Mouse (Mus musculus): Measurements from ENCODE around the gene Top2b. TPM values are rescaled to one million over a fixed set of nuclear protein-coding genes. Genes with fewer than 3 reads are reported as not detected.

Top2b gene
- polyA plus RNA-seq, 1 experiment from 2014 or later: 173 TPM

GRCm38 (mm10) chr14:16431941-16432499, 67.0 kb downstream of the Top2b start:
- H3K9me3 ChIP-seq: no peaks in the 10 kb centered on the region
- H3K4me2 ChIP-seq (replicated peaks): no peak overlapping the region
- no peak for ATAC-seq (ENCODE audit: low FRiP score, low read depth)
- 82% methylated on average over 4 of the region's 4 CpGs for WGBS
- H3K4me1 ChIP-seq: no peaks in the 10 kb centered on the region
- H3K4me3 ChIP-seq: no peak overlapping the region
- no peaks in the 10 kb centered on the region for H3K27me3 ChIP-seq
- no peak overlapping the region for H3K9ac ChIP-seq (replicated peaks)
- H3K36me3 ChIP-seq: peaks cover 41% of the 10 kb centered on the region
- H3K27ac ChIP-seq (replicated peaks): no peak overlapping the region

GRCm38 (mm10) chr14:16432550-16432949, 67.6 kb downstream of the Top2b start:
- no peak overlapping the region for H3K4me2 ChIP-seq (replicated peaks)
- no peak overlapping the region for H3K27ac ChIP-seq (replicated peaks)
- H3K4me1 ChIP-seq: no peaks in the 10 kb centered on the region
- H3K9ac ChIP-seq (replicated peaks): no peak overlapping the region
- no peak overlapping the region for H3K4me3 ChIP-seq
- peaks cover 45% of the 10 kb centered on the region for H3K36me3 ChIP-seq
- no peak for ATAC-seq (ENCODE audit: low FRiP score, low read depth)
- 94% methylated on average over 3 of the region's 3 CpGs for WGBS
- no peaks in the 10 kb centered on the region for H3K27me3 ChIP-seq
- H3K9me3 ChIP-seq: no peaks in the 10 kb centered on the region

GRCm38 (mm10) chr14:16433206-16433605, 68.2 kb downstream of the Top2b start:
- Histone ChIP-seq H3K4me3 (no peak overlapping the region), H3K9me3 (no peaks in the 10 kb centered on the region), H3K27me3 (no peaks in the 10 kb centered on the region), H3K4me1 (no peaks in the 10 kb centered on the region), H3K9ac (replicated peaks) (no peak overlapping the region), H3K4me2 (replicated peaks) (no peak overlapping the region), H3K36me3 (peaks cover 45% of the 10 kb centered on the region), H3K27ac (replicated peaks) (no peak overlapping the region)
- 92% methylated on average over 2 of the region's 2 CpGs for WGBS
- ATAC-seq (ENCODE audit: low FRiP score, low read depth): no peak

GRCm38 (mm10) chr14:16434396-16435171, 69.6 kb downstream of the Top2b start:
- Histone ChIP-seq H3K36me3 (peaks cover 40% of the 10 kb centered on the region), H3K27me3 (no peaks in the 10 kb centered on the region), H3K9ac (replicated peaks) (no peak overlapping the region), H3K4me1 (no peaks in the 10 kb centered on the region), H3K4me3 (no peak overlapping the region), H3K4me2 (replicated peaks) (no peak overlapping the region), H3K27ac (replicated peaks) (no peak overlapping the region), H3K9me3 (no peaks in the 10 kb centered on the region)
- WGBS: 59% methylated on average over 3 of the region's 3 CpGs
- ATAC-seq (ENCODE audit: low FRiP score, low read depth): peak; percentile 31; the same call in 1 of the 2 replicates

GRCm38 (mm10) chr14:16437386-16437785, 72.4 kb downstream of the Top2b start:
- Histone ChIP-seq H3K4me2 (replicated peaks) (no peak overlapping the region), H3K27ac (replicated peaks) (no peak overlapping the region), H3K9ac (replicated peaks) (no peak overlapping the region), H3K27me3 (no peaks in the 10 kb centered on the region), H3K36me3 (peaks cover 23% of the 10 kb centered on the region), H3K9me3 (no peaks in the 10 kb centered on the region), H3K4me3 (no peak overlapping the region), H3K4me1 (no peaks in the 10 kb centered on the region)
- 95% methylated on average over 4 of the region's 4 CpGs for WGBS
- ATAC-seq (ENCODE audit: low FRiP score, low read depth): no peak

- peak; percentile 24; the same call in 1 of the 2 replicates for ATAC-seq (ENCODE audit: low FRiP score, low read depth)
- Histone ChIP-seq H3K4me1 (no peaks in the 10 kb centered on the region), H3K4me2 (replicated peaks) (no peak overlapping the region), H3K9me3 (no peaks in the 10 kb centered on the region), H3K9ac (replicated peaks) (no peak overlapping the region), H3K27me3 (no peaks in the 10 kb centered on the region), H3K4me3 (no peak overlapping the region), H3K36me3 (peaks cover 16% of the 10 kb centered on the region; the same call in 1 of the 2 replicates), H3K27ac (replicated peaks) (0 out of 2 replicates have a peak overlapping the region, but pooled peaks have one; percentile 2)
- 75% methylated on average over 6 of the region's 6 CpGs for WGBS
These were observed 74.6 kb downstream of the Top2b start for GRCm38 (mm10) chr14:16439385-16440126.

GRCm38 (mm10) chr14:16444859-16445258, 79.9 kb downstream of the Top2b start:
- Histone ChIP-seq H3K27me3 (no peaks in the 10 kb centered on the region), H3K9ac (replicated peaks) (no peak overlapping the region), H3K27ac (replicated peaks) (no peak overlapping the region), H3K4me2 (replicated peaks) (no peak overlapping the region), H3K9me3 (no peaks in the 10 kb centered on the region), H3K4me3 (no peak overlapping the region), H3K36me3 (no peaks in the 10 kb centered on the region), H3K4me1 (no peaks in the 10 kb centered on the region)
- 83% methylated on average over 4 of the region's 4 CpGs for WGBS
- ATAC-seq (ENCODE audit: low FRiP score, low read depth): no peak

GRCm38 (mm10) chr14:16447587-16447986, 82.6 kb downstream of the Top2b start:
- Histone ChIP-seq H3K27me3 (no peaks in the 10 kb centered on the region), H3K9me3 (no peaks in the 10 kb centered on the region), H3K4me2 (replicated peaks) (no peak overlapping the region), H3K27ac (replicated peaks) (no peak overlapping the region), H3K4me3 (no peak overlapping the region), H3K9ac (replicated peaks) (no peak overlapping the region), H3K4me1 (no peaks in the 10 kb centered on the region), H3K36me3 (no peaks in the 10 kb centered on the region)
- 33% methylated on average over 3 of the region's 3 CpGs for WGBS
- ATAC-seq (ENCODE audit: low FRiP score, low read depth): peak; percentile 60

- Histone ChIP-seq H3K9me3 (no peaks in the 10 kb centered on the region), H3K9ac (replicated peaks) (no peak overlapping the region), H3K27me3 (no peaks in the 10 kb centered on the region), H3K36me3 (no peaks in the 10 kb centered on the region), H3K4me3 (no peak overlapping the region), H3K27ac (replicated peaks) (no peak overlapping the region), H3K4me1 (no peaks in the 10 kb centered on the region), H3K4me2 (replicated peaks) (no peak overlapping the region)
- 63% methylated on average over 4 of the region's 4 CpGs for WGBS
- peak; percentile 68 for ATAC-seq (ENCODE audit: low FRiP score, low read depth)
These were observed 83.4 kb downstream of the Top2b start for GRCm38 (mm10) chr14:16448269-16448987.

GRCm38 (mm10) chr14:16478606-16479323, 113.8 kb downstream of the Top2b start:
- Histone ChIP-seq H3K27ac (replicated peaks) (no peak overlapping the region), H3K4me2 (replicated peaks) (no peak overlapping the region), H3K36me3 (no peaks in the 10 kb centered on the region), H3K27me3 (no peaks in the 10 kb centered on the region), H3K4me3 (no peak overlapping the region), H3K4me1 (no peaks in the 10 kb centered on the region), H3K9ac (replicated peaks) (no peak overlapping the region), H3K9me3 (no peaks in the 10 kb centered on the region)
- 94% methylated on average over 1 of the region's 1 CpGs for WGBS
- ATAC-seq (ENCODE audit: low FRiP score, low read depth): no peak

GRCm38 (mm10) chr14:16479521-16479920, 114.5 kb downstream of the Top2b start:
- H3K4me3 ChIP-seq: no peak overlapping the region
- H3K4me2 ChIP-seq (replicated peaks): no peak overlapping the region
- H3K9me3 ChIP-seq: no peaks in the 10 kb centered on the region
- no peaks in the 10 kb centered on the region for H3K4me1 ChIP-seq
- H3K27ac ChIP-seq (replicated peaks): no peak overlapping the region
- no peak for ATAC-seq (ENCODE audit: low FRiP score, low read depth)
- no peak overlapping the region for H3K9ac ChIP-seq (replicated peaks)
- no peaks in the 10 kb centered on the region for H3K36me3 ChIP-seq
- WGBS: 84% methylated on average over 2 of the region's 2 CpGs
- H3K27me3 ChIP-seq: no peaks in the 10 kb centered on the region

All from midbrain, embryonic 12.5 days (tissue).